Mouse (Mus musculus): ENCODE data around the gene Msl1.

Msl1 gene

GRCm38 (mm10) chr11:98849196-98849894 is 54.0 kb downstream of the Msl1 start:
- no peak for DNase-seq

GRCm38 (mm10) chr11:98850100-98851093 is 55.1 kb downstream of the Msl1 start:
- DNase-seq: no peak

- DNase-seq: no peak
These were observed 58.8 kb downstream of the Msl1 start for GRCm38 (mm10) chr11:98854116-98854515.

- no peak for DNase-seq
These were observed 59.3 kb downstream of the Msl1 start for GRCm38 (mm10) chr11:98854659-98855058.

Measured in cerebellum, adult 9-11 months (tissue).